Mouse (Mus musculus) left cerebral cortex, adult 2 months (tissue): Measurements from ENCODE around the gene Ctnnd2. TPM values are rescaled to one million over a fixed set of nuclear protein-coding genes. Genes with fewer than 3 reads are reported as not detected.
A peak's percentile ranks its signal among the peaks of the same experiment; 100 is the strongest.

Experiments
- DNase-seq, 2 experiments: peaks; one replicate each; pipeline ENCODE4 v3.0.0; 2021 to 2022; ENCODE audit warnings: low spot score in 2 of 2, mixed read lengths in 1 of 2; ENCODE audit errors: extremely low spot score in 1 of 2
- H3K27ac ChIP-seq: fragments of 200-600 bp; 2 replicates; pipeline ENCODE4 v1.8.1; 2022
- H3K4me3 ChIP-seq: fragments of 200-600 bp; 2 replicates; pipeline ENCODE4 v1.8.1; 2022
- CTCF ChIP-seq: fragments of 200-600 bp; IDR thresholded peaks from 2 replicates; pipeline ENCODE4 v1.8.1; 2022; ENCODE audit warnings: antibody characterized with exemption, mild to moderate bottlenecking, moderate library complexity
- intact Hi-C: fragments of 180-260 bp; cut with DNase I; formaldehyde crosslinking; loops from one replicate; pipeline ENCODE4 v1.15.1; 2025
- total RNA-seq, 2 experiments: library from RNA; stranded (reverse); gene quantifications; 2 replicates each; pipeline ENCODE4 v1.2.3; 2021

Gene Ctnnd2
- total RNA-seq, 2 experiments from 2014 or later = 274 to 276 TPM

DNA sequence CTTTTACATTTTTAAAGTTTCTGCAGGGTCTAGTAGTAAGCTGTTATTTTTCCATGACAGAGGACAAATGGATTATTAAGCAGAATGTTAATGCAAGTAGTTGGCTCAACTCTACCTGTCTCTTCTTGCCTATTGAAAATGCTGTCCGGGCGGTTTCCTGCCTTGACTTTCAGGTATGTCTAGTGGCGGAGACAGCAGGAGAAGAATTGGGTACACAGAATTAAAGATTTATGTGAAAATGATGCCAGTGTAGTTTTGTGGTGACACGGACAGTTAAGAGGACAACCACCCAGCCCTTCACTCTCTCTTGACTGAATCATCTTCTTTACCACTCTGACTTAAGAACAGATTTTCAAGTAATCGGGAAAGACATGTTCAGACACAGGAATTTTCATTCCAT is 173.4 kb downstream of the Ctnnd2 start:
- Histone ChIP-seq H3K27ac (no peak overlapping the region), H3K4me3 (no peak overlapping the region)
- no peak for TF ChIP-seq CTCF
- intact Hi-C loops = no loop called here
- DNase-seq = no peak

DNA sequence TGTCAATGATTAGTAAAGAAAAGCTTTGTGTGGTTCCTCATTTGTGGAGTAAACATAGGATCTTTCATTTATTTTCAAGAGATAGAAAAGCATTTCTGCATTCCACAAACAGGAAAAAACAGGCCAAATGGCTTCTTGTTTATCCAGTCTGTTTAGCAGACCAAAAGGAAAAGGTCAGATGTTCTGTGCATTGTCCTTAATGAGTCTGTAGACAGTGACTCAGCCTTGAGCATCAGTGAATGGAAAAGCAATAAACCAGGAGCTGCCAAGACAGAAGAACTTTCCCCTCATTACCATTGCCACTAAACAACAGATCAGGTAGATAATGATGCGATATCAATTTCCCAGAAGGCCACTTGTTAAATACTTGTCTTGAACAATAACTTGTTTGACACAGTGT is 192.1 kb downstream of the Ctnnd2 start:
- H3K4me3 ChIP-seq = no peak overlapping the region
- TF ChIP-seq CTCF = no peak
- H3K27ac ChIP-seq = no peak overlapping the region
- intact Hi-C loops = no loop called here
- no peak for DNase-seq

DNA sequence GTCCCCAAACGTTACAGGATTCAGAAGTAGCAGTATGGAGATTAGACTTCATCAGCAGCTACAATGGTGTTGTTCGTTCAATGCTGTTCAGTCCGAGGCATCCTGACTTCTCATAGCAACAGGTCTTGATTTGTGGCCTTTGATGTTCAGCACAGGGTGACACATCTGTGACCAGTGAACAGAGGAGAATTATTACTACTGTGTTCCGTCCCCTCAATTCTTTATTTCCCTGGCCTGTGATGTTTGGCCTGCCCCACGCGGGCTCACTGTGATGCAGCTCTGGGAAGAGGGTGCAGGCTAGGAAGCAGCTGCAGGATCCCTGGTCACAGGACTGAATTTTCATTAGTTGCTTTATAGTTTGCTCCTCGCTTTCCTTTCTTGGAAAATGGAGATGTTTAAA is 197.6 kb downstream of the Ctnnd2 start:
- Histone ChIP-seq H3K4me3 (no peak overlapping the region), H3K27ac (no peak overlapping the region)
- TF ChIP-seq CTCF = no peak
- DNase-seq = no peak
- intact Hi-C loops = no loop called here

DNA sequence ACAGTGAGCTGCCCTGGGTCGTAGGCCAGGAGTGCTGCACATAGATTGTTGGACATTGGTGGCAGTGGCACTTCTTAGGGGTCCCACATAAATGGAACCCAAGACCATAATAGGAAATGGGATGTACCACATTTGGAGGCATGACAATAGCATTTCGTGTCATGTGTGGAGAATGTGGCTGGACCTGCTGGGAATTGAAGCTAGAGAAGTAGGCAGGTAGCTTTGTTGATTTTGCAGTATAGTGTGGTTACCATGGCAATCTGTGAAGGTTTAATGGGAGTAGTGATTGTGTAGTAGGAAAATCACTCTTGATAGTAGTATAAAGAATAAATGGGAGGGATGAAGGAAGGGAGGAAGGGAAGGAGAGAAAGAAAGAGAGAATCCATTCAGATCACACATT is 198.8 kb downstream of the Ctnnd2 start:
- no peak for DNase-seq
- no peak for TF ChIP-seq CTCF
- Histone ChIP-seq H3K4me3 (no peak overlapping the region), H3K27ac (no peak overlapping the region)
- intact Hi-C loops = no loop called here

DNA sequence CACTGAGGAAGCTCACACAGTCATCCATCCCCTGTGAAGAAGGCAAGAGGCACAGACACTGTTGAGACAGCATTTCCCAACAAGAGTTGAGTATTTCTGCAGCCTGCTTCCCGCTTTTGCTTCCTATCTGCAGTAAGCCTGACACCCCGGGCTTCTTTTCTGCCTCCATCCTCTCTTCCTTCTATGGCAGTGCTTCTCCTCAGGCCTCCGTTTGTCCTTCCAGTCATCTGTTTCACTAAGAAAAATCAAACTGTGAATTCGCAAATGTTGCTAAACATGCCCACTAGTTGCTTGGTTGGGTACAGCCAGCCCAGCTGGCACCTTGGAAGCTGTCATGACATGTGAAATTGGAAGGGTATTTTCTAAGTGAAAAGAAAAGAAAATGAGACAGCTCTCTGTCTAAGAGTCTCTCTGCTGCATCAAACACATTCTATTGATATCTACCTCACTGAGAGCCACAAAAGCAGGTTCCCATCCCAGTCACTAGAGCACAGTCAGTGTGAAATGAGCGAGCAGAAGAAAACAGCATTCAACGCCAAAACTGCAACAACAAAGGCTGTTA is 201.3 kb downstream of the Ctnnd2 start:
- intact Hi-C loops = no loop called here
- no peak for DNase-seq
- Histone ChIP-seq H3K4me3 (no peak overlapping the region), H3K27ac (0 out of 2 replicates have a peak overlapping the region, but pooled peaks have one; percentile 11)
- no peak for TF ChIP-seq CTCF

DNA sequence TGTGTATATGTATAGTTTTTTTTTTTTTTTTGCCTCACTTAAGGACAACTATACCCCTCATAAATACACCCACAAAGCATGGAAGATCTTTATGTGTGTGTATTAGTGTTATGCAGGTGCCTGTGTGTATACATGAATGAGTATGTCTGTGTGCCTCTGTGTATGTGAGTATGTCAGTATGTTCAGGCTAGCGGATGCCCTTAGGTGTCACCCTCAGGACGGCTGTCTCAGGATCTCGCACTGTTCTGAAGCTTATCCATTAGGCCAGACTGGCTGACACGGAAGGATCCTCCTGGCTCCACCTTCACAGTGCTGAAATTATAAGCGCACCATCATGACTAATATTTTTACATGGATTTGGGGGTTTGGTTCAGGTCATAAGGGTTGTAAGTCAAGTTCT is 202.5 kb downstream of the Ctnnd2 start:
- no peak for TF ChIP-seq CTCF
- intact Hi-C loops = no loop called here
- Histone ChIP-seq H3K4me3 (no peak overlapping the region), H3K27ac (no peak overlapping the region)
- DNase-seq = no peak

DNA sequence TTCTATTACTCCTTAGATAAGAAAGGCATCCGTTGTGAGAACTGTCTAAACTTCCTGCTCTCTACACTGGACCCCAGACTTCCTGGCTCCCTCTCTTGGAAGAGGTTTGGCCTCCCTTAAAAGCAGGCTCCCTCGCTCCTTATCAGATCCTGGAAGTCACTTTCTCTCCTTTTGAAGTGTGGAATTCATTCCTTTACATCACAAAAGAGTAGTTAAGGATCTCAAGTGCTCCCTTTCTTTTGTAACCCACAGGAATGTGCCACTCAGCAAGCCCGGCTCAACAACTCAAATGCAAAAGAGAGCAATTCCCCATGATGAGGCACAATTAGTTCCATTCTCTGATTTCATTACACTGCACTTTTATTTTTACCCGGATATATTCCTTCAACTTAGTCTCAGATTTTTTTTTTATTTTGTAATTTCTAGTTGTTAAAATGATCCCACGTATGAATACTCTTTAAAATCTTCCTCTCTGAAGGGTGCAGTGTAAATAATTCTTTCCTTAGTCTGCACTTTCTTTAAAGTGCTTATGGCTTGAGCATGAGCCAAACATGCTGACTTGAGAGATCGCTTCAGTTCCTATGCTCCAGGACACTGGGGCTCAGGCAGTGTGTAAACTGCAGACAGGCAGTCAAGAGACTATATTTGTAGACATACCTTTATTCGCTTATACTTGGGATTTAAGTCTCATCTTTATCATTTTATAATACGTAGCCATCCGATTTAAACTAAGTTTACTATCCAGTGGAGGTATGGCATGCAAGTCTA is 210.9 kb downstream of the Ctnnd2 start:
- intact Hi-C loops = no loop called here
- DNase-seq = no peak
- Histone ChIP-seq H3K4me3 (no peak overlapping the region), H3K27ac (no peak overlapping the region)
- no peak for TF ChIP-seq CTCF

DNA sequence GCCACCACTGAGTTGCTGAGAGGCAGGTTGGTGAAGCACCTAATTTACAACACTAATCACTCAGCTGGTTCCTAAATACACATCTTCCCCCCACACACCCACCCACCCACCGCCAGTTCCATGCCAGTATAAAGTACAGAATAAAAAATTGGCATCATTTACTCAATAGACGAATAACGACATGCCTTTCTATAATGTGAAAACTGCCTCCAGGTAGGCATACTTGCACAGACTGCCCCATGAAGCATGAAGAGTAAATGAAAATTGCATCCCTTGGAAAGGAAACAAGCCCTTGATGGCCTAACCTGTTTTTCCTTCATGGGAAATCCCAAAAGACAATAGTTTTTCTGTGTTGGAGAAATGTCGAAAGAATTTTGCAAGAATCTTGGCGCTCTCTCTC is 212.0 kb downstream of the Ctnnd2 start:
- TF ChIP-seq CTCF = no peak
- intact Hi-C loops = no loop called here
- DNase-seq = no peak
- Histone ChIP-seq H3K27ac (no peak overlapping the region), H3K4me3 (no peak overlapping the region)

DNA sequence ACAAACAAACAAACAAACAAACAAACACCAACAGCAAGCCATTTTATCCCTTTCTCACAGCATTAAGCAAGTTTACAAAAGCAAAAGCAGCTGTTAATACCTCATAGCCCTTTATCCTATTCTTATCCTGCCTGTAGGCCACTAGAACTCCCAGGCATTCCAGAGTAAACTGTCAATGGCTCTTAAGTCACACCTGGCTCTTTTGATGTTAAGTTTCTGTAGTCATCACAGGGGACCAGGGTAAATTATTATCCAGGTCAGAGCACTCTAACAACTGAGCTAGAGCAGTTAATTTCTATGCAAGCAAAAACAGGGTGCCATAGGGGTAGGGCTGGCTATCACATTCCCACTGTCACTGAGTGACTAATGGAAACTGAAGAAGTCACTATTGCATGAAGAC is 214.1 kb downstream of the Ctnnd2 start:
- Histone ChIP-seq H3K27ac (no peak overlapping the region), H3K4me3 (no peak overlapping the region)
- intact Hi-C loops = no loop called here
- TF ChIP-seq CTCF = no peak
- no peak for DNase-seq

DNA sequence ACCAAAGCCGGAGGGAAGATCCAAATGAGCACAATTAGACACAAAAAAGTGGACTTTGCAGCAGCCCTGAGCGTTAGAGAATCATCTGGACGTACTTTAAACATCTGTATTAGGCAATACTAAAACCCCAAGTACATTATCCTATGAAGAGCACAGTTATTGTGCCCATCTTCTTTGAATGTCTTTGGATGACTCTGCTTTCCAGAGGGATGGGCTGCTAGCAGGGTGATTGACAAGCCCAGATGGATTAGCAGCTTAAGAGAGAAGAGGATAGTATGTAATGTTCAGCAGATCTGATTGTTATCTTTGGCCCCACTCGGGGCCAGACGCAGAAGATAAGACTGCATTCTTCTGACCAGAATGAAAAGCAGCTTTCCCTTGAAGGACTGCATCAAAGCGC is 214.9 kb downstream of the Ctnnd2 start:
- Histone ChIP-seq H3K27ac (no peak overlapping the region), H3K4me3 (no peak overlapping the region)
- no peak for DNase-seq
- TF ChIP-seq CTCF = no peak
- intact Hi-C loops = no loop called here

DNA sequence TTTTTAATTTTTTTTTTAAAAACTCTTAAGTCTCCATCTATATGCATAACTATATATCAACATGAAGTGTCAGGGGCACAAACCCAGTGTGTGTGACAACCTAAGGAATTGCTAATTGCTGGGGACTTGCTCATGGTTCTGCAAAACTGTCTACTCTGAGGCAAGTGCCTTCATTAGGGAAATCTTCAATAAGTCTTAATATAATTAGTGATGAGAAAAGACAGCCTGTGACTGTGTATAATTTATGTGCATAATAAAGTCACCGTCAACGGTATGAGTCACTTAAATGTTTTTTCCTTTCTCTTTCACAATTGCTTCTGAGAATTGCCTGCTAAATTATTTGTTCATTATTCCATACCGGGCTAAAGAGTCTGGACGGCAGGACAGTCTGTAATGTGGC is 228.7 kb downstream of the Ctnnd2 start:
- H3K27ac ChIP-seq = no peak overlapping the region
- intact Hi-C loops = loop anchor here (10.0 kb wide), 1 partner anchor 226 kb away; the partner anchor contains the start of gene Ctnnd2
- TF ChIP-seq CTCF = no peak
- no peak overlapping the region for H3K4me3 ChIP-seq
- no peak for DNase-seq

DNA sequence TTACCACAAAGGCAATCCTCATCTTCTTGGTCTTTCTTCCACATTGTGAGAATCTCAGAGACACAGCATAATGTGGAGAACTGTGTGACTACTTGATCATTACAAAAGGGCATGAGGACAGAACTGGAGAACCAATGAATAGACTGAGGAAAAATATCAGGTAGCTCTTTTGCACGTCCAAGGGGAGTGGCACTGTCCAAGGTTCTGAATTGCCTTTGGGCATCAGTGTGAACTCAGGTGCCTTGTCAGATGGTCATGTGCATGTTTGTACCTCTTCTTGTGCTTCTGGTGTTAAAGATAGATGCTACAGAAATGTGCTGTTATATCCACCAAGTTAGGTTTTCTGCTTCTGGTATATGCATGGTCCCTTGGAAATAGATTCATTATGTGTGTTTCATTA is 233.9 kb downstream of the Ctnnd2 start:
- Histone ChIP-seq H3K4me3 (no peak overlapping the region), H3K27ac (no peak overlapping the region)
- intact Hi-C loops = loop anchor here (10.0 kb wide), 1 partner anchor 231 kb away; the partner anchor contains the start of gene Ctnnd2
- no peak for TF ChIP-seq CTCF
- DNase-seq = no peak

DNA sequence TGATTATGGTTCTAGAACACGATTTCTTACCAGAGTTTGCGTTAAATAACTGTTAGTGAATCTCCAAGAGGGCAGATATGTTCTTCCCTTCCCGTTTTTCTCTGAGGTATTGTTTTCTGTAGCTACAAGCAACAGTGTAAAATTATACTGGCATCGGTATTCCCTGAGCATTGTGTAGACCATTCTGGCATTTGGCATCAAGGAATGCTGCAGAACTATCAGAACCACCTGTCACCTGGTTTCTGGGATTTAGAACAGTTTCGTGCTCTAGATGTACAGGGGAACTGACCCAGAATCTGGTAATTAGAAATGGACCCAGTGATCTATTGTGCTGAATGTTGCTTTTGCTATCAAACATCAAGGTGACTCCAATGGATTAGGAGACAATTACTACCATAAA is 250.8 kb downstream of the Ctnnd2 start:
- Histone ChIP-seq H3K27ac (no peak overlapping the region), H3K4me3 (no peak overlapping the region)
- no peak for TF ChIP-seq CTCF
- DNase-seq = no peak
- intact Hi-C loops = no loop called here
